Mouse (Mus musculus) liver, adult (tissue): ENCODE measurements at regions not wholly inside any gene's neighbourhood (a gene's known extent, or its start where the extent isn't known, plus 50 kb on each side); places are given as distances from the start of the nearest gene placed in this dataset.
A peak's percentile ranks its signal among the peaks of the same experiment; 100 is the strongest.

ENCODE experiments used
- GATA4 ChIP-seq: IDR thresholded peaks from 2 replicates; pipeline ENCODE4 v1.6.1; 2014; ENCODE audit warnings: mild to moderate bottlenecking, low read length; ENCODE audit not compliant: insufficient replicate concordance

DNA sequence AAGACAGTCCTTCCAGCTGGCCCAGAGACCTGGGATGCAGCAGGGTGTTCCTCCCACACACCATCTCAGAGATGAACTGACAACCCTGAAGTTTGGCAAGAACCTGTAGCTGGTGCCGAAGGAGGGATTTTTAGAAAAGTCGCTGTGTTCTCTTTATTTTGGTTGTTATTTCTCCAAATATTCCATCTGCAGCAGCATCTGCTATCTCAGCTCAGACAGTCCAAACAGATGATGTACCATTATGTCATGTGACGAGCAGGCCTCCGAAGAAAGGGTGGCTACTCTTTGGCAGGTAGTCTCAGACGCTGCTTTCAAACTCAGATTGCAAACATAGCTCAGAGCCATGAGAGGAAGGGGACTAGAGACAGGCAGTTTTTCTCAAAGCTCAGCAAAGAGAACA, 690.1 kb upstream of the Intu start:
- no peak for TF ChIP-seq GATA4

DNA sequence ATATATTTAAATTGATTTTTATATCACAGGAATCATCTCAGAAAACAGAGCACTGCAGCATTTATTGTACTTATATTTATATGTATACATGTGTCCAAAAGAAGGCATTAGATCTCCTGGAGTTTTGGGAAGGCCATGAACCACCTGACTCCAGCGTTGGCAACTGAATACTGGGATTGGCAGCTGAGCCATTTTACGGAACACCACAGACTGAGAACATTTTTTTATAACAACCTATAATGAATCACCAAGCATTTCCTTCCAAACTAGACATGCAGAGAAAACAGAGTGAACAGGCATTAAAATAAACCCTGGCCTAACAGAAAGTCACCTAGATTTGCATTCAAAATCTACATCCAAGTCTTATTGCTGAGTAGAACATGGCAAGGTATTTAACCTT, 686.0 kb upstream of the Intu start:
- TF ChIP-seq GATA4: no peak

DNA sequence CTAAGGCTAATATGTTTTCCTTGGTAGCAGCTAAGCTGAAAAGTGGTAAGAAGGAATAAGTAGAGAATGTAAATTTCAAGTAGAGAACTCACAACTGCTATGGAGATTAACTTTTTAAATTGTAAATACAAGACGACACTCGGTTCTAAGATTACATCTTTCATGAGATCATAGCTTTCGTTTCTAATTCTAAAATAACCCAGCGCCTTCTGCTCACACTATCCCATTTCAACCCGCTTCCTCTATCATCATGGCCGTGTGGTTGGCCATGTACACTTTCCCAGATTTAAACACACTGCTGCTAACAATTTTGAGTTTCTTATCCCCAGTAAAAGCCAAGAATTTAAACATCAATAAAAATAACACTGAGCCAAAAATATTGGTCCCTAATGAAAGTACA, 682.3 kb upstream of the Intu start:
- no peak for TF ChIP-seq GATA4

GRCm38 (mm10) chr3:39857214-39857839, 673.8 kb upstream of the Intu start:
- TF ChIP-seq GATA4: no peak

DNA sequence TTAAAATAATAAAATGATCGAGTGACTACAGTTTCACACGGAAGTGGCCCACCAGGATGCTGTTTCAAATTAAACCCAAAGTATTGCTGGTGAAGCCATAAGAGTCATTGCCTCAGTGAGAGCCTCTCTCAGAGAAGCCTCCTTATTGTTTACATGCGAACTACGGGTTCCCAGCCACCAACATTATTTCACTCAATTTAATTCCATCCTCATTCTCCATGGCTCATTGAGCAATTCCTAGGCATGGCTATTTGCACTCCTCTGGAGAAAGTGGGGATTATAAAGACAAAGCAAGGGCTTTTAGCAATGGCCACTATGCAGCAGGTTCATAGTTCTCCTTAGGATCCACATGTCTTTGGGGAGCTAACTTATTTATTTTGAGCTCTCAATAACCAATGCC, 646.7 kb upstream of the Intu start:
- TF ChIP-seq GATA4: no peak

DNA sequence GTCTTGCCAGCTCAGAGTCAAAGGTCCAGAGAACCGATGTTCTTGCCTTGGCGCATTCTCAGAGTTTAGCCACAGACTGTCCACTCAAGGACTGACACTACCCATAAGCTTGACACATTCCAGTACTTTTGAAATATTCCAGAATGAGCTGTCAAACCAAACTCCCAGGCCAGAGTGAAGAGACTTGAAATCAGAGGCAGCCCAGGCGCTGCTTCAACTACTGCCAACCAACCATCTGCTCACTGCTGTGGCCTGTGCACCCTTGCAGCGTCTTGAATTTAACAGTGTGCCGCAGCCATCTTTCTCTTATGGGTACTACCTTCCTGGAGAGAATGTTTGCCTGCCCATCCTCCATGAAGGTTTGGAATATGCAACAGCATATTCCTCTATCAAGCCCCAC, 642.7 kb upstream of the Intu start:
- no peak for TF ChIP-seq GATA4

DNA sequence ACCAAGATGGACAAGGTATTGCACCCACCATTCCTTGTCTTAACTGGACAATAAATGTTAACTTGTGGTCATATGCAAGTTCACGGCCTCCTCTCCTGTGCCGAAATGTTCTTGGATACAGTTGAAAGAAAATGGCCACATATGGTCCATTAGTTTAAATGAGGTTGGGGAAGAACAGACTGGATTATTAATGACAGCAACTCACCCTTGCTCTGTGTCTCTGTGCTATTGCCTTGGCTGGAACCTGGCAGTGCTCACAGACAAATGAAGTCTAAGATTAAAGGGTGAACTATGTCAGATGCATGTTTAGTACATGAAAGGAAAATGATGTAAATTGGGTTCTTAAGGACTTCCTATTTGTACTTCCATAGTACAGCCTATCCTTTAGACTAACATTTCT, 641.9 kb upstream of the Intu start:
- TF ChIP-seq GATA4: no peak

GRCm38 (mm10) chr3:39898961-39899360, 632.1 kb upstream of the Intu start:
- peak; percentile 76 for TF ChIP-seq GATA4

GRCm38 (mm10) chr3:39900207-39900606, 630.9 kb upstream of the Intu start:
- TF ChIP-seq GATA4: peak; percentile 82; the same call in 1 of the 2 replicates

- no peak for TF ChIP-seq GATA4
These were observed 626.7 kb upstream of the Intu start for GRCm38 (mm10) chr3:39904377-39904776.

DNA sequence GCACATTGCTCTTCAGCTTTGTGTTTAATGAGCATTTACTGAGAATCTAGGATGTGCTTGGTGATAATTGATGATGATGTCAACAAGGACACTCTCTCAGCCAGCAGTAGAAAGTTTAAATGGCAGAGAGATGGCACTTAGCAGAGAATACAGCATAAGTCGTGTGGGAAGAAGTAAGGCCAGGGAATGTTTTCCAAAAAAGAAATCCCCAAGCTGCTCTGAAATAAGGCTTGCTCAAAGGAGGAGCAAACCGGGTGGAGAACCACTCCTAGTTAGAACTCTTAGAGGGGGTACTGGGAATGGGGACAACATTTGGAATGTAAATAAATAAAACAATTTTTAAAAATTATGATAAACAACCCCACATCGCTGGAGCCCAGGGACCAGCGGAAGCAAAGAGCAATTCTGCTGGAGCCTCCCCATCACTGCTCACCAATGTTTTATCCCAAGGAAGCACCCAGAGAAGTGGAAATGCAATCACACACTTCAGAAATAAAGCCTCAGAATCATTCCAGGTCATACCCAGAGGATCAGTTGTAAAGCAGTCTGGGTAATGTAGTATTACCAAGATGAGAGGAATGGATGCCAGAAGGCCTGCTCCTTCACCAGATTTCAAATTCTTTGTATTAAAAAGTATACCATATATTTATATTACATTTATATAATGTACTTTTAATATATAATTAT, 622.3 kb upstream of the Intu start:
- TF ChIP-seq GATA4: no peak

- no peak for TF ChIP-seq GATA4
These were observed 621.4 kb upstream of the Intu start for GRCm38 (mm10) chr3:39909642-39910041.

- TF ChIP-seq GATA4: no peak
These were observed 612.5 kb upstream of the Intu start for GRCm38 (mm10) chr3:39918601-39919000.

DNA sequence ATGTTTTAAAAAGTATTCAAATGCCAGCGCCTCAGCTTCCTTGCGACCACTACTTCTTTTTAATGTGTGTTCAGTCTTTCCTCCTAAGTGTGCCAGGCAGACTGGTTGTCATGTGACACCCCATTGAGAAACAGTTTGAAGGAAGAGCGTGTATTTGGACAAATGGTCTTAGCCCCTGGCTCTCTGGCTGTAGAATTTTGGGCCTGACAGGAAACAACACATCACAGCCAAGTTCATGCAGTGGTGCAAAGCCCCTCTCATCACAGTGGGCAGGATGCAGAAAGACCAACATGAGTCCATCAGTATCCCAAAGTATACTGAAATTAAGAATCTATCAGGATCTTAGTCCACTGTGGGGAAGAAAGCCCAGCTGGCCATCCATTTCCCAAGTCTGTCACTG, 605.6 kb upstream of the Intu start:
- TF ChIP-seq GATA4: no peak

DNA sequence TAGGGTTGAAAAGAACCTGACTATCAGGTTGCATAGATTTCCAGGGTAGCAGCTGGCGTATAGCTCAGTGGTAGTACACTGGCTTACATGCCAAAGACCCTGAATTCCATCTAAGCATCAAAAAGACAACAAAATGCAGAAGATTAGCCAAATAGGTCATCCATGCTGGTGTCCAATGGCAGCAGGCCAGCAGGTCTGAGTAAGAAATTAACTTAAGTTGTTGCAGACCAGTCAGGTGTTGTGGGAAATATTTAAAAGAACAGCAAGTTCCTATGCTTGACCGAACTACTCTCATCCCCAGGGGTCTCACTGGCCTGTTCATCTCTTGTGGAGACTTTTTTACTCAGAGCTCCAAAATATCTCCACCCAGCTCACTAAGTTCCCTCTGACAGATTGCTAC, 602.7 kb upstream of the Intu start:
- no peak for TF ChIP-seq GATA4

DNA sequence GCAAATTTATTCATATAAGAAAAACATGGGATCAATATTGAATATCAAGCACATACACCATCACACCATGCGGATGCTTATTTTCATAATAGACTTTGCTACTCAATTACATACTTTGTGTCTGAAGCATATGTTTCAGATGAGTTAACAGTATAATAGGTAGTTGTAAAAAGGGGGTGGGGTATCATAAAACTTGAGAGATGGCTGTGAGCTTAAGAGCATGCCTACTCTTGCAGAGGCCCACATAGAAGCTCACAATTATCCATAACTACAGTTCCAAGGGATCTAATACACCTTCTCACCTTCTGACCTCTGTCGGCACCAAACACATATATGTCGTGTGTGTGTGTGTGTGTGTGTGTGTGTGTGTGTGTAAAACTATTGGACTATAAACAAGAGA, 597.7 kb upstream of the Intu start:
- TF ChIP-seq GATA4: no peak

DNA sequence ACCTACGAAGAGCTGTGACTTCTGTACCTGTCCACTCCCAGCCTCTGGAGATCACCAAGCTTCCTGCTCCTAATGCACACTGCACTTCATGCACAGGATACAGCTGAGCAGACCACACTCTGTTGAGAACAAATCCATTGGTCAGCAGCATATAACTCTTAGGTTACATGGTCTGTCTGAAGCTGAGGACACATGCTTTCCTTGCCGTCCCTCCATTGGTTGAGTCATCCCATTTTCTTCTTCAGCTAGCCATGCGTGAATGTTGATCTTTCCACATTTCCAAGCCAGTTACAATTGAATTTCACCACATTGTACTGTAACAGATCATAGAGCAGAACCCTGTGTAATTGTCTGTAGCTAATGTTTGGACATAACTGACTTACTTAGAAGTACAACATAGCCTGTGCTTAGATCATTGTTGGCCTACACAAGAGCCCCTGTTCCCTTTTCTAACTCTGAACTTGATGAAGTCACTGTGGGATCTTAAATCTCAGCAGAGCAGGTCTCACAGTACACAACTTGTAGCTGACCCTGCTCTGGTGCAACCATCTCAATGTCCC, 593.3 kb upstream of the Intu start:
- no peak for TF ChIP-seq GATA4

DNA sequence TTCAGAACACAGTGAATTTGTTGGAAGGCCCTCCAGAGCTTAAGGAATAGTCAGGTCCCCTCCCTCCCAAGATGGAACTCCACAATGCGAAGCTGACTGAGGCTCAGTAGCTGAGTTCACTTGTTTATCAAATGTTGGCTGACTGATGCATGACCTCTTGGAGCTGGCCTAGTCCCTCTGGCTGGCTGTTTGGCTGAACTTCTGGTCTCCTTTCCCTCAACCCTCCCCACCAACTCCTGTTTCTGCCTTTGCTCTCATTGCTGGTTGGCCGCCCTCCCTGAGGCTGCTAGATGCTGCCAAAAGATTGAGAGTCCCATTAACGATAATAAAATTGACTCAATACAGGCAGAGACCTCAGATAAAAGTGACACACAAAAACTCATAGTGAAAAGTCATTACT, 586.5 kb upstream of the Intu start:
- peak; percentile 65; the same call in 1 of the 2 replicates for TF ChIP-seq GATA4
